Mouse (Mus musculus) lung, postnatal 0 days (tissue): ENCODE data around the gene Hck.

ENCODE experiments used
- CTCF ChIP-seq: IDR thresholded peaks from 2 replicates; pipeline ENCODE4 v1.5.1; 2016; ENCODE audit warnings: antibody characterized with exemption, mild to moderate bottlenecking
- EP300 ChIP-seq: IDR thresholded peaks from 2 replicates; pipeline ENCODE4 v1.6.1; 2016; ENCODE audit warnings: antibody characterized with exemption, mild to moderate bottlenecking, control low read depth

GRCm38 (mm10) chr2:153191242-153191641 lies 83.0 kb downstream of the Hck start:
- TF ChIP-seq CTCF = no peak
- TF ChIP-seq EP300 = no peak
